Mouse (Mus musculus) mature B cell (primary cell): ENCODE measurements around the gene Fbxo22.
"Not testable (repeated sequence)": the region's sequence is repeated elsewhere in the genome, so short reads cannot be mapped to it uniquely, and the experiment has no call there.

Source experiments
- in situ Hi-C: fragments of 300-500 bp; cut with MboI; formaldehyde crosslinking; loops from 2 replicates; pipeline ENCODE4 v1.14.3; 2019

Fbxo22 gene

DNA sequence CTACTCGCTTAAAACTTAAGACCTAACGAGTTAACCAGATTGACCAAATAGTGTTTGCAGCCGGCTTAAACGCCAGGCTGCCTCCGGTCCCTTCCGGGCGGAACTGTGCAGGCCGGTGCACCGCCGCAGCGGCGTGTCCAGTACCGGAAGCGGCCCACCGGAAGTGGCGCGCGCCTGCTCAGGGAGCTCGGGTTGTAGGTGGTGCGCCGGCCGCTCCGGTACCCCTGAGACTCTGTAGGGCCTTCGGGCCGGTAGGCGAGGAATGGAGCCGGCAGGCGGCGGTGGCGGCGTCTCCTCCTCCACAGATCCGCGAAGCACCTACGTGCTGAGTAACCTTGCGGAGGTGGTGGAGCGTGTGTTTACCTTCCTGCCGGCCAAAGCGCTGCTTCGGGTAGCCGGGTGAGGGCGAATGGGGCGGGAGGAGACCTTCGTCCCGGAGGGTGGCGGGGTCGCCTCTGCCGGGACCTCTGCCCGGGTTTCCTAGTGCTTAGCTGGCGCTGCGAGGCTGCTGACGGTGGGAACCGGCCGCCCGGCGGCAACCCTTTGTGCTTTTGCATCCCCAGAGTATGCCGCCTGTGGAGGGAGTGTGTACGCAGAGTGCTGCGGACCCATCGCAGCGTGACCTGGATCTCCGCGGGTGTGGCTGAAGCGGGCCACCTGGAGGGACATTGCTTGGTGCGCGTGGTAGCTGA lies at the start of gene Fbxo22:
TSS of gene Fbxo22 (plus strand) at position 136 of the 692 bp plus-strand sequence.
- in situ Hi-C loops: no loop called here

DNA sequence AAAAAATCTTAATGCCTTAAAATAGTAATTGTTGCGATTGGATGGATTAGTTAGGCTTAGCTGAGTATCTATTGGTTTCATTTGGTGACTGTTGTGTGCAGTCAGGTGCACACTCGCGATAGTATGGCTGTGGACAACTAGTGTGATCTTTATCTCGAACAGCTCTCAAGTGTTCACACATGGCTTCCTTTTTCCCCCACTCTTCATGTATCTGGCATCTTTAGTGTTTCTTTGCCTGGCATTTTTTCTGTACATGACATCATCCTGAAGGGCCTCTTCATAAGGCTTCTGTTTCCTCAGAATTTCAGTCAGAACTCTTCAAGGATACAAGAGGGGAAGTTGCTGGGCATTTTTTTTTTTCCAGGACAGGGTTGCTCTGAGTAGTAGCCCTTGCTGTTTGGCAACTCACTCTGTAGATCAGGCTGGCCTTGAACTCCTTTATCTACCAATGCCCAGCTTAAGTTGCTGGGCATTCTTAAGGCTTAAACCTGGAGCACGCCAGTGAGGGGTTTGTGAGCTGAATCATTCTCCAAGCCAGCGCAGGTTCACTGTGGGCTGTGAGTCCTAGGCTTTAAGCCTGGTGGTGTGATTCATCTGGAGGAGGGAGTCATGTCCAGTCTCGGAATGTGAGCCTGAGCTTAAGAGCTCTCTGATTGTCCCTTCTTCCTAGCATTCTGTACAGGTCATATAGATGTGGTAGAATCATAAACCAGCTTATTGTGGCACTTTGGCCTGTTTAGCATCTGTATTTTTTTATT lies 37.9 kb upstream of the Fbxo22 start:
- in situ Hi-C loops: no loop called here

DNA sequence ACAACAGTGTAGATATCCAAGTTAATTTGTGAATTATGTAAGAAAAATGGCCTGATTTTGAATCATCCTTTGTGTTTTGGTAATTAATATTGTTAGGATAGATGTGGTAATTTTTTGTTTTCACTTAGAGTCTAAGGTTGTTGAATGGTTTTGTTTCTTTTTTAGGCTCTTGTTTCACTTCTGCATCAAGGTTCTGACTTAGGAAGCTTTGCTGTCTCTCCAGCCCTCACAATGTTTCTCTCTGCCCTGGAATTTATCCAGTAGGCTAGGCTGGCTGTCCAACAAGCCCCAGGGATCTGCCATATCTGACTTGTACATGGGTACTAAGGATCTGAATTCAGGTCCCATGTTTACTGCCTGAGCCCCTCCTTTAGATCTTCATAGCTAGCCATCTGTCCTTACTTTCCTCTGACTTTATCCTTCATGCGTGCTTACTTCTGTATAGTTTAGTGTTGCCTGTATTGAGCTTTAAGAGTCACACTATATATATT lies 36.5 kb upstream of the Fbxo22 start:
- in situ Hi-C loops: no loop called here

DNA sequence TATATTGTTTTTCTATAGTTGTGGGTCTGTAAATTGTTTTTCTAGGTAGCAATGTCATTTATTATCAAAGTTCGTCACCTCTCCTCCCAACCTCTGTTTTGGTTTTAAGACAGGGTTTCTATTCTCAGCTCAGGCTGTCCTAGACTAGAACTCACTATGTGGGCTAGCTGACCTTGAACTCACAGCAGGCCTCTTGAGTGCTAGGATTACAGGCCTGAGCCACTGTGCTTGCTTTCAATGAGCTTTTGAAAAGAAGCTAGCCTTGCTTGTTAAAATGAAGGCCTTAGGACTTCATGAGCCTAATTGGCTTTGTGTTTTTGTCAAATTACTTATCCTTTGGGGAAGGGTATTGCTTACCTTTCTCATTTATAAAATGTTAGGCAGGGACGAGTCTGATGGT lies 34.5 kb upstream of the Fbxo22 start:
- in situ Hi-C loops: no loop called here

DNA sequence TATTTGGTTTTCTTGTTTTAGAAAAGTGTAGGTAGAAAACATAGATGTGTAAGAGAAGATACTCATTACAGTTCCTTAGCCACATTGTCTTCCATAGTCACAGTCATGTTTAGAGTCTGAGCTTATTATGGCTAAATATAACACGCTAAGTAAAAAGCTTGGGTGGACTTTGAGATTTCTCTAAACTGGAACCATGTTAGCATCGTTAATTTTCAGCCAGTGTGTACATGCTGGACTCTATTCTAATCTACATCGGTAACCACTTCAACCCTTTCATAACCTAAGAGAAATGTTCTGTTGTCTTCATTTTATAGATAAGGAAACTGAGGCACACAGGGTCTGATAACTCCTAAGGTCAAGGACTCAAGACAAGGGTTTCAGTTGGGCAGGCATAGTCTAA lies 12.8 kb upstream of the Fbxo22 start:
- in situ Hi-C loops: no loop called here

DNA sequence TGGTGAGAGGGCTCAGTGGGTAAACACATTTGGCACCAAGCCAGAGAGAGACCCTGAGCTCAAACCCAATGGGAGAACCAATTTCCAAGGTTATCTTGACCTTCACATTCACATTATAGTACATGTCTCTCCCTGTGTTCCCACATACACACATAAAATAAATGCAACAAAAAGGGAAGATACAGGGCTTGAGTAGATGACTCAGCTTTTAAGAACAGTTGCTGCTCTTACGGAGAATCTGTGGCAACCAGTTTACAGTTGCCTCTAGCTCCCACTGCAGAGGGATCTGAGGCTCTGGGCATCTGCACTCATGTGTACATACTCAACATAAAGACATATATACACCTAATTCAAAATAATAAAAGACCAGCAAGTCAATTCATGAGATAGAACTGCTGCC lies 10.5 kb upstream of the Fbxo22 start:
- in situ Hi-C loops: no loop called here

DNA sequence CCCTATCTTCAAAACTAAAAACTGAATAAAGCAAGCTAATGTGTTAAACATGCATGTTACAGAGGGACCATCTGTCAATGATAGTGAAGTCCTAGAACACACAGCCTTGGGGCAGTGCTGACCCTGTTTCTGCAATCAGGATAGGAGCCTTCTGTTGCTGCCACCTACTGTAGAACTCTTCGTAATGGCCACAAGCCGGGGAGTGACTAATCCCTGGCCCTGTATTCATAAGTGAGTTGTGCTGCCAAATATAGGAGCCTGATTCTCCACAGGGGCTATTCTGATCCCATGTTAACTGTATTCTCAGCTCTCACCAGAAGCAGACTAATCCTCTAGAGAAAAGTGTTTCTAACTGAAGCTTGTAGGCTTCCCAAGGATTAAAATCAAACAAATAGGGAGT lies 9.4 kb upstream of the Fbxo22 start:
- in situ Hi-C loops: no loop called here

DNA sequence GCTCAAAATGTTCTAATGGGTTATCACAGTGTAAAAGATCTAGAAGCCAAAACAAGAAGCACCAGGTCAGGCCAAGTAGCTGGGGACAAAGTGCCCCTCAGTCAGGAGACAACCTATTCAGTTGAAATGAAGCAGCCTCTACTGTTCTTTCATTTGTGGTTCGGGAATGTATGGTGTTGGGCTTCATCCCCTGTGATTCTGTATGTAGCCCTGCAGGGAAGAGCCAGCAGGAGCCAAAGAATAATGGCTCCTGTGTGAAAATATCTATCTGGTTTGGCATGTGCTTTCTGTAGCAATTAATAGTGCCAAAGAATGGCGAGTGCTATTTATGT lies 301 bp upstream of the Fbxo22 start:
- in situ Hi-C loops: no loop called here

DNA sequence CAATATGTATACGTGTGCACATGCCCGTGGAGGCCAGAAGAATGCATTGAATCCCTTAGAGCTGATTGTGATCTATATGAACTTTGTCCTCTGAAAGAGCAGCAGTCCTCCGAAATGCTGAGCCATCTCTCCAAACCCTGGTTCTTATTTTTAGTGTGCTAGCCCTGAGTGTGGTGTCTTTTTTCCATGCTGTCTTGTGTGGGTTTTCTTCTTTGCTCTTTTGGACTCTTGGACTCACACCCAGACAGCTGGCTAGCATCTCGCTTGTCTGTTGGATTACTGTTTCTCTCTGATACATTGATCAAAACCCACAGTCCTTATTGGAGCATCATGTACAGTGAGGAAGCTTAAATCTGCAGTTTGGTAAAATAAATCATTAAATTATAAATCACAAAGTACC lies 2.9 kb downstream of the Fbxo22 start:
- in situ Hi-C loops: no loop called here

DNA sequence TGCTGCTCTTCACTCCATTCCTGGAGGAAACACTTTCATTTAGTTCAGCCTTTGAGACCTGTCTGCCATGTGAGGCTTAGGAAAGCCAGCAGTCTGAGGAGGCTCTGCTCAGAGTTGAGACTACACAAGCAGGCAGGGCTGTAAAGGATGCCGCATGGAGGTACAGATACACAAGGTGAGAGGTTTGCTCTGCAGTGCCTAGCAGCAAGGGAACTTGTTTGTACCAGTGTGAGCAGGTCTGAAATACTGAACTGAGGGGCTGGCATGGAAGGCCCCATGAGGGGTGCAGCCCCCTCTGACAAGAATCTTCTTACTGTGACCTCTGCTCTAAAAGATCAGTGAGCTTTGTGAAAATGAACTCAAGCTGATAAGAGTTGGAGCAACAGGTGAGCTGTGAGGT lies 4.7 kb downstream of the Fbxo22 start:
- in situ Hi-C loops: no loop called here

DNA sequence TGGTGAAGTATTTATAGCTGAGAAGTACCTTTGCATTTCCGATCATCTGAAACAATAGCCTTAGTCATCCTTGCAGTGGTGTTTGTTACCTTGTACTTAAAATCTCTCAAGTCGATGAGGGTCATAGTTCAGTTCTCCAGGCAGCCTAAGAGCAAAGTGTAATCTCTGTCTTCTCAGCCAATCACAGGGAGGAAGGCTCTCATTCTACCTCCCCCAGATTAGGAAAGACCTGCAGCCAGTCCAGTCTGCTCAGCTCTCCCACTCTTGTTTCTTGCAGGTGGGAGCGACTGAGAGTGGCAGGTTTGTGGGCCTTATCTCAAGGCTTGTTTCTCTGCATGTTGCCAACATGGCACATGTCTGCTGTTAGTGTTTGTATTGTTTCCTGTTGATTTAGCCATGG lies 6.3 kb downstream of the Fbxo22 start:
- in situ Hi-C loops: no loop called here

DNA sequence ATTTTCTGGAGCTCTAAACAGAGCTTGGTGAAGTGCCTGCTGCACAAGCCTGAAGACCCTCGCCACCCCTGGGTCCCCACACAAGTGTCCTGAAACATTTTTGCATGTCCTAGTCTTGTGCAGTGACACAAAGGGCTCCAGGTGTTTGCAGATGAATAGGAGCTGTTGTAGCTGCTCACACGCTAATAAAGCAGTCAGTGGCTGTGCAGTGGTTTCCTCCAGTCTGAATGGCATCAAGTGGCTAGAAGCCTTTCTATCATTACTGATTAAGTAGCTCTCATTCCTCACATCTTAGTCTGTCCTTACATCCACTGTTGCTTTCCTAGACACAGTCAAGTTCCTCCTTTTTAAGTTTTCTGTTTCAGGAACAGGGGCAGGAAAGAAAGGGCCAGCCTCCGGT lies 6.9 kb downstream of the Fbxo22 start:
- in situ Hi-C loops: no loop called here

DNA sequence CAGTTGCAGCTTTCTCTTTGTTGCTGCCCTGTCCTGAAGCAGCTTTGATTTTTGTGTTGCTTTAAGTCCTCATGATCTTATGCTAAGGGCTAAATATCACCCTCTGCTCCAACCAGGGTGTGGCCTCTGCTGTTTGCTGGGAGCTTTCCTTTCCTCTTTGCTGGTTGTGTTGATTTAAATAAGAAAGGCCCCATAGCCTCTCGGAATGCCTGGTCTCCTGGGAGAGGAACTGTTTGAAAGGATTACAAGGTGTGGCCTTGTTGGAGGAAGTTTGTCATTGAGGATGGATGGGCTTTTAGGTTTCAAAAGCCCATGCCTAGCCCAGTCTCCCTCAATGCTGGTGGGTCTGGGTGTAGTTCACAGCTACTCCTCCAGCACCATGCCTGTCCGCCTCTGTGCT lies 7.4 kb downstream of the Fbxo22 start:
- in situ Hi-C loops: no loop called here

DNA sequence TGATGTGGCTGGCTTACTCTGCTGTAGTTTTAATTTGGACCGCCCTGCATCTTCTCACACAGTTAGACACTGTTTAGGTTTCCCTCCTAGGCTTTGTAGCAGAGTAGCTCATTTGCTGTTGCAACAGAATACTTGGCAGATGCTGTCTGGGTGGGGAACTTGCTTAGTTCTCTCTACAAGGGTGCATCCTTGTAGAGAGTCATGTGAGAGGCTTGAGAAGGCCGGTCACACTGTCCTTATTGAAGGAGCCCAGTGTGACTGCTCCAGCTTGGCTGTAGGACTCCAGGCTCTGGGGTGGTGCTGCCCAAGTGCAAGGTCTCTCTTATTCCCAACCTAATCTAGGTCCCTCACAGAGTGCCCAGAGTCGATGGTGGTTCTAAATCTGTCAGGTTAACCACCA lies 8.7 kb downstream of the Fbxo22 start:
- in situ Hi-C loops: no loop called here

DNA sequence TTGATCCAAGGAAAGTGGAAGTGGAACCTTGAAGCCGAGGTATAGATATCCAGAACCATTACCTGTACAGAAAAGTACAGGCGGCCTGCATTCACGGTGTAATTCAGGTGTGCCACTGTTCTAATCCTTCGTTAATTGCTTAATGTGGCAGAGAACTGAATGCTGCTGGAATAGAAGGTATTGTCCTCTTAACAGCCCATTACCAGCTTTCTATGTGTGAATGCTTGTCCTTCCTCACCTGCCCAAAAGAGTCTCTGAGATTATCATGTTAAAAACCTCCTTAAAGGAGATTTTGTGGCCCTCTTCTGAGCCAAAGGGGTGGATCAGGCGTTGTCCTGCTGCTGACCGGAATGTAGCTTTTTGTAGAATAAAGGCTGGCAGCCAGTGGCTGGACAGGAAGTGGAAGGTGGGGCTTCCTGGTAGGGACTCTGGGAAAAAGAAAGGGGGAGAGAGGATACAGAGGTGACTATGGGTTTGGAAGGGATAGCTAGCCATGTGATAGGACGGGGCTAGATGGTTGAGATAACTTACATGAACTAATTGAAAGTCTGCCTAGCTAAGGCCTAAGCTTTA lies 16.5 kb downstream of the Fbxo22 start:
- in situ Hi-C loops: no loop called here

DNA sequence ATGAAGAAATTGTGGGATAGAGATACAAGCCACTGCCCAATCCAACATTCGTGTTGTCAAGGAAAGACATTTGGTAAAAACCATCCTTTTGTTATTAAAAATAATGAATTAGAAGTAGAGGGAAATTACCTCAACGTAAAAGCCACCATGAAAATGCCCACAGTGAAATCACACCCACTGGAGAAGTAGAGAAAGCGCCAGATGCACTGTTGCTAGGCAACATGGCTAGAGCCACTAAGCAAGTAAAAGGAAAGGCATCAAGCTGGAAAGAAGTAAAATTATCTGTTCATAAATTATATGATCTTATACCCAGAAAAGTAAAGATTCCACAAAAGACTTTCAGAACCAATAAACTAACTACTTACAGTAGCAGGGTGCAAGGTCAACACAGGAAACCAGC lies 17.5 kb downstream of the Fbxo22 start:
- in situ Hi-C loops: no loop called here

DNA sequence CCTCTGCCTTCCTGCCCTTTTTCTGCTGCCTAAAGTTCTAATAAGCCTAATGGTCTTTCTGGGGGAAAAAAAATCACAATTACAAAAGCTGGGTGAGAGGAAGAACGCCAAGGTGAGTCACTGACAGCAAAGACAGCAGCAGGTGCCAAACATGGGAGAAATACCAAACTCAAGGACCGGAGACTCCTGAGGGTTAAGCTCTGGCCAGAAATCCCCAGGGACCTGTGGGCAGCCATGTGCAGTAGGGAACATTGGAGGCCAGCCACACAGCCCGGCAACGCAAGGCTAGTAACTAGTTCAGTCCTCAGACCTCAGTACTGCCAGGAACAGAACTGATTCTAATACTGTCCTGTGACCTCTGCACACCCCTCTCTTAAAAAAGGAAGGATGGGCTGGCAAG lies 19.4 kb downstream of the Fbxo22 start:
- in situ Hi-C loops: no loop called here

DNA sequence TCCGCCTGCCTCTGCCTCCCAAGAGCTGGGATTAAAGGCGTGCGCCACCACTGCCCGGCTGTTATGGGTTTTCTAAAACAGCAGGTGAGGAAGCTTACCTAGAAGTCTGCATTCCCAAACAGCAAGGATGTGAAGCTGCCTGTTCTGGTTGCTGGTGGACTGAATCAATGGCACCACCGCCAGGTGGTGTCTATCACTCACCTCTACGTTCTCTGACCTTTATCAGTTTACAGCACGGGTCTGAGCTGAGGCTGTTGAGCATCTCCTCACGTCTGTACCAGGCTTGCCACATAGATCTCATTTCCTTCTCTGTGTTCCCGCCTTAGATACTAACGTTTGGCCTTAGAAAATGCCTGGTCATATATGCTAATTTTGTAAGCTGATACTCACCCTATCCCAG lies 20.3 kb downstream of the Fbxo22 start:
- in situ Hi-C loops: no loop called here

DNA sequence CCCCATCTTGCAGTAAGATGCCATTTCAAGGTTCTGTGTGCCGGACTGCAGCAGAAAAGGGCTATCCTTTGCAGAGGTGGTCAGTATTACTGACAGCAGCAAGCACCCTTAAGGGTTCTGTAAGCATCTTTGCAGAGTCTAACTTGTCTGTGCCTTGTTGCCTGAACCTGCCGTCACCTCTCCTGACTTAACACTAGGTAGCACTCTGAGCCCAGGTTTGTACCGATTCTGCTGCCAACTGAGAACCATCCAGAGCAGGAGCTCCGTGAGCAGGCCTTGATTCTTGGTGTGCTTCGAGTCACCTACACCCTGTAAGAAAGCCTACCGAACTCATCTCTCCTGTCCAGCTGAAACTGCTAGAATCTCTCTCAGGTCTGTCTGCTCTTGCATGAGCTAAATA lies 22.8 kb downstream of the Fbxo22 start:
- in situ Hi-C loops: no loop called here

DNA sequence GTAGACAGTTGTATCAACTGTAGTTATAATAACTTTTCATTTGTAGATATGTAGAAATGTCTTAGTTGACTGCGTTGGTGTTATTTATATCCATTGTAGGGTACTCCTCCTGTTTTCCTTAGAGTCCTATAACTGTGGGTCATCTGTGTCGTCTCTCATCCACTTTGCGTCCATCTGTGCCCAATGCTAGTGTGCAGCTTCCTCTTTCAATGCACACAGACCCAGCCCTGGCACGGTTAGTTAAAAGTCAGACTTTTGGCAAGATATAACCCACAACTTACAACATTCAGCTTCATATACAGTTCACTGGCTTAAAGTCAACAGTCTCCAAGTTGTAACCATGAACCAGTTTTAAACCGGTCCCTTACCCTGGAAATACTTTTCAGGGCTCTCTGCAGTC lies 23.4 kb downstream of the Fbxo22 start:
- in situ Hi-C loops: no loop called here

DNA sequence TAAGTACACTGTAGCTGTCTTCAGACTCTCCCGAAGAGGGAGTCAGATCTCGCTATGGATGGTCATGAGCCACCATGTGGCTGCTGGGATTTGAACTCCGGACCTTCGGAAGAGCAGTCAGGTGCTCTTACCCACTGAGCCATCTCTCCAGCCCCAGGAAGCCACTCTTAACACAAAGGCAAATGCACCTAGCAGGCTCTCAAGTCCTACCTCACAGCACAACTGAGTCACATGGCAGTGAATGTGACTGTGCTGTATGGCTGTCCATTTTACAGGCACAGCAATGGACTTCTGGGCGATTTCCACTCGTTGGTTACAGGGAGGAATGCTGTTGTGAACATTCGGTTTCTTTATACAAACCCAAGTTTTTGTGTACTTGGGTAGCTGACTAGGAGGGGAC lies 23.9 kb downstream of the Fbxo22 start:
- in situ Hi-C loops: no loop called here

DNA sequence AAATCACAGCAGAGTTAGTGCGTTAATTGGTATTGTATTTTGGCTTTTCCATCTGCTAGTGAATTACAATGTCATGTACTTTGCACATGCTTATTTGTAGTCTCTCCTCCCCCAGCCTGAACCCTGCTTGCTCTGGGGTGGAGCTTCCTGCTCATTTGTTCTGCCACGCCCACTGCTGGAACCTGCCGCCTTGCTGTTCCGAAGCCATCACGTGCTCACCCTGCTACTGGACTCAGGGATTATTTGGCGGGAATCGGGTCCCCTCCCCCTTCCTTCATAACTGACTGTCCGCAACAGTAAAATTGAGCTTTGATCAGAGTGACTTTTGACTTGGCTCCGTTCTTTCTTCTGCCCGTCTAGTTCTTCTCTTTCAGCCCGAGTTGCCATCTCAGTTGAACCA lies 24.4 kb downstream of the Fbxo22 start:
- in situ Hi-C loops: not testable (repeated sequence)
